Mouse (Mus musculus) G1E (cell line): ENCODE results near the gene Cald1.

Source experiments
- CTCF ChIP-seq: IDR thresholded peaks from 2 replicates; pipeline ENCODE4 v1.5.1; 2012; ENCODE audit warnings: low read depth, low read length, inconsistent platforms, mixed read lengths
- GATA1 ChIP-seq: IDR thresholded peaks from 2 replicates; pipeline ENCODE4 v1.6.1; 2012; ENCODE audit warnings: borderline replicate concordance, low read length, inconsistent platforms, mixed read lengths
- GATA2 ChIP-seq: IDR thresholded peaks from 2 replicates; pipeline ENCODE4 v1.6.1; 2012; ENCODE audit warnings: low read depth, low read length, inconsistent platforms, borderline replicate concordance
- POLR2AphosphoS5 ChIP-seq: IDR thresholded peaks from 2 replicates; pipeline ENCODE4 v1.6.1; 2012; ENCODE audit warnings: low read depth, low read length, inconsistent platforms; ENCODE audit not compliant: insufficient replicate concordance

GRCm38 (mm10) chr6:34588066-34588465, 10.2 kb upstream of the Cald1 start:
- TF ChIP-seq POLR2AphosphoS5, result no peak
- TF ChIP-seq CTCF, result no peak
- TF ChIP-seq GATA1, result no peak
- TF ChIP-seq GATA2, result no peak
